Mouse (Mus musculus) heart, embryonic 15.5 days (tissue): Measurements from ENCODE around the gene Klhl8. TPM values are rescaled to one million over a fixed set of nuclear protein-coding genes. Genes with fewer than 3 reads are reported as not detected.

Experiments
- polyA plus RNA-seq: library from polyadenylated mRNA; unstranded; fragments of >200 nt; fragmentation: Nextera tagmentation; extraction: Ambion mirVana; gene quantifications from 2 replicates; pipeline ENCODE4 v1.2.1, GENCODE M21; 2015

Klhl8 gene
- polyA plus RNA-seq, 1 experiment from 2014 or later: 11.4 TPM

Other genes starting within 250 kb of the Klhl8 start
- gene Aff1, start 218.9 kb downstream of the Klhl8 start, polyA plus RNA-seq: 7.6 and 11.9 TPM in 2 replicates
- 0.38 TPM in 1 of 2 replicates, not detected in the other for gene Hsd17b13, start 66.2 kb upstream of the Klhl8 start, polyA plus RNA-seq
- 3.5 and 4.1 TPM in 2 replicates for gene Hsd17b11, start 110.7 kb upstream of the Klhl8 start, polyA plus RNA-seq
- gene Nudt9, start 135.0 kb upstream of the Klhl8 start, polyA plus RNA-seq: 49.9 and 50.2 TPM in 2 replicates
- 0.35 TPM in 1 of 2 replicates, not detected in the other for gene Gm17660, start 166.3 kb upstream of the Klhl8 start, polyA plus RNA-seq
- 113 and 115 TPM in 2 replicates for gene Sparcl1, start 202.5 kb upstream of the Klhl8 start, polyA plus RNA-seq